Mouse (Mus musculus) bone marrow macrophage, adult 2 months (primary cell): ENCODE data around the gene Ppy.

Experiments used
- CTCF ChIP-seq: IDR thresholded peaks from 2 replicates; pipeline ENCODE4 v1.5.1; 2012; ENCODE audit warnings: low read depth, mild to moderate bottlenecking, low read length, moderate library complexity
- POLR2A ChIP-seq: IDR thresholded peaks from 2 replicates; pipeline ENCODE4 v1.6.1; 2012; ENCODE audit warnings: mild to moderate bottlenecking, low read depth, low read length, borderline replicate concordance

- TF ChIP-seq POLR2A, result no peak
- TF ChIP-seq CTCF, result no peak
These were observed 33.4 kb upstream of the Ppy start for GRCm38 (mm10) chr11:102134516-102134915.
